Mouse (Mus musculus) C2C12 (cell line): ENCODE results near the gene Olfr262. TPM values are rescaled to one million over a fixed set of nuclear protein-coding genes. Genes with fewer than 3 reads are reported as not detected.
"Not testable (repeated sequence)": the region's sequence is repeated elsewhere in the genome, so short reads cannot be mapped to it uniquely, and the experiment has no call there.

Experiments used
- H3K27me3 ChIP-seq: one replicate; pipeline ENCODE4 v1.6.1; 2011; ENCODE audit not compliant: control insufficient read depth, insufficient read depth, insufficient read length
- H3K36me3 ChIP-seq: one replicate; pipeline ENCODE4 v1.6.1; 2011; ENCODE audit not compliant: control insufficient read depth, insufficient read depth
- H3K4me3 ChIP-seq: one replicate; pipeline ENCODE4 v1.5.1; 2011; ENCODE audit warnings: mild to moderate bottlenecking, control low read depth; ENCODE audit not compliant: poor library complexity, insufficient read depth, severe bottlenecking
- H3K79me2 ChIP-seq: one replicate; pipeline ENCODE4 v1.6.1; 2011; ENCODE audit not compliant: control insufficient read depth, insufficient read depth
- H3K79me3 ChIP-seq: one replicate; pipeline ENCODE4 v1.6.1; 2011; ENCODE audit warnings: low read depth, control low read depth
- H3ac ChIP-seq: one replicate; pipeline ENCODE3; 2011; ENCODE audit warnings: low read depth; ENCODE audit not compliant: control insufficient read depth, insufficient read length
- CEBPB ChIP-seq: IDR thresholded peaks from one replicate; pipeline ENCODE4 v1.6.1; 2011; ENCODE audit warnings: low read depth, mild to moderate bottlenecking, control low read depth, moderate library complexity
- CTCF ChIP-seq: IDR thresholded peaks from one replicate; pipeline ENCODE4 v1.5.1; 2011; ENCODE audit not compliant: control insufficient read depth, insufficient read depth, insufficient read length
- FOSL1 ChIP-seq: IDR thresholded peaks from one replicate; pipeline ENCODE4 v1.8.0; 2011; ENCODE audit warnings: mild to moderate bottlenecking, low read length; ENCODE audit not compliant: poor library complexity, insufficient read depth, severe bottlenecking
- MAX ChIP-seq: IDR thresholded peaks from one replicate; pipeline ENCODE4 v1.6.1; 2011; ENCODE audit warnings: mild to moderate bottlenecking, control low read depth
- MYOD1 ChIP-seq: IDR thresholded peaks from one replicate; pipeline ENCODE4 v1.6.1; 2011; ENCODE audit warnings: low read depth; ENCODE audit not compliant: control insufficient read depth, insufficient read length
- MYOG ChIP-seq: IDR thresholded peaks from one replicate; pipeline ENCODE4 v1.6.1; 2011; ENCODE audit not compliant: control insufficient read depth, insufficient read length; ENCODE audit errors: extremely low read depth
- USF1 ChIP-seq: IDR thresholded peaks from one replicate; pipeline ENCODE4 v1.6.1; 2011; ENCODE audit warnings: low read depth, mild to moderate bottlenecking, control low read depth, moderate library complexity
- long read RNA-seq, 2 experiments: library from polyadenylated mRNA; unstranded; transcript quantifications; one replicate each; pipeline ENCODE4 v2.0.0; 2019 to 2020
- polyA plus RNA-seq: library from polyadenylated mRNA; unstranded; fragments of >200 nt; fragmentation: generic; extraction: Trizol; gene quantifications from one replicate; pipeline ENCODE4 v1.2.1, GENCODE M21; 2012; ENCODE audit warnings: missing spikeins

Olfr262 gene
- polyA plus RNA-seq = not detected
- long read RNA-seq, experiment 1 = 0 reads
- long read RNA-seq, experiment 2 = 0 reads

GRCm38 (mm10) chr19:12241559-12241958, at the start of gene Olfr262:
Gene Olfr262, minus strand, starts transcription at chr19:12241659.
- Histone ChIP-seq H3K4me3 (no peak within 1 kb of the TSS), H3K79me3 (no peaks in the 10 kb centered on the region), H3K79me2 (no peaks in the 10 kb centered on the region), H3ac (no peak within 1 kb of the TSS), H3K36me3 (no peaks in the 10 kb centered on the region), H3K27me3 (no peaks in the 10 kb centered on the region)
- TF ChIP-seq MYOG = no peak
- no peak for TF ChIP-seq FOSL1
- no peak for TF ChIP-seq MAX
- TF ChIP-seq CEBPB = no peak
- TF ChIP-seq USF1 = no peak
- TF ChIP-seq CTCF = no peak
- no peak for TF ChIP-seq MYOD1

GRCm38 (mm10) chr19:12279554-12279953, 38.1 kb upstream of the Olfr262 start, which contains the start of gene Olfr1434:
Gene Olfr1434, plus strand, starts transcription at chr19:12279854.
- Histone ChIP-seq H3K79me2 (no peaks in the 10 kb centered on the region), H3K36me3 (no peaks in the 10 kb centered on the region), H3ac (no peak within 1 kb of the TSS), H3K4me3 (no peak within 1 kb of the TSS), H3K79me3 (no peaks in the 10 kb centered on the region), H3K27me3 (no peaks in the 10 kb centered on the region)
- TF ChIP-seq FOSL1 (no peak), CTCF (no peak), MAX (no peak), USF1 (no peak), MYOG (no peak), CEBPB (no peak), MYOD1 (no peak)

GRCm38 (mm10) chr19:12260732-12261131, 19.3 kb upstream of the Olfr262 start, which contains the start of gene Olfr235:
Gene Olfr235, plus strand, starts transcription at chr19:12261032.
- no peaks in the 10 kb centered on the region for H3K79me2 ChIP-seq
- TF ChIP-seq FOSL1 (no peak), USF1 (no peak), CEBPB (no peak)
- H3ac ChIP-seq = no peak within 1 kb of the TSS
- no peak within 1 kb of the TSS for H3K4me3 ChIP-seq
- H3K36me3 ChIP-seq = no peaks in the 10 kb centered on the region
- no peaks in the 10 kb centered on the region for H3K27me3 ChIP-seq
- no peaks in the 10 kb centered on the region for H3K79me3 ChIP-seq

- H3K27me3 ChIP-seq, H3K4me3 ChIP-seq, H3K36me3 ChIP-seq, H3K79me3 ChIP-seq, H3ac ChIP-seq, H3K79me2 ChIP-seq: not testable (repeated sequence)
Measured at GRCm38 (mm10) chr19:12232496-12232895, 9.0 kb downstream of the Olfr262 start, which contains the start of gene Olfr1432. Gene Olfr1432, minus strand, starts transcription at chr19:12232596.

- Histone ChIP-seq H3K36me3 (no peaks in the 10 kb centered on the region), H3ac (no peak within 1 kb of the TSS), H3K79me2 (no peaks in the 10 kb centered on the region), H3K4me3 (no peak within 1 kb of the TSS), H3K79me3 (no peaks in the 10 kb centered on the region), H3K27me3 (no peaks in the 10 kb centered on the region)
- TF ChIP-seq FOSL1 (no peak), USF1 (no peak), MYOG (no peak), MYOD1 (no peak), CTCF (no peak), MAX (no peak), CEBPB (no peak)
Measured at GRCm38 (mm10) chr19:12200334-12200733, 41.1 kb downstream of the Olfr262 start, which contains the start of gene Olfr1431. Gene Olfr1431, plus strand, starts transcription at chr19:12200634.

GRCm38 (mm10) chr19:12199076-12199475, 42.4 kb downstream of the Olfr262 start:
- H3K79me3 ChIP-seq, H3K79me2 ChIP-seq, H3K4me3 ChIP-seq, H3ac ChIP-seq, H3K27me3 ChIP-seq, H3K36me3 ChIP-seq: not testable (repeated sequence)

Other genes with a start within 250 kb of the Olfr262 start
- gene Olfr1423, start 200.3 kb downstream of the Olfr262 start, polyA plus RNA-seq = 0.01 TPM
- not detected for gene Olfr1424, start 179.0 kb downstream of the Olfr262 start, polyA plus RNA-seq
- not detected for gene Olfr1425, start 163.9 kb downstream of the Olfr262 start, polyA plus RNA-seq
- not detected for gene Olfr1426, start 149.6 kb downstream of the Olfr262 start, polyA plus RNA-seq
- gene Olfr1427, start 138.3 kb downstream of the Olfr262 start, polyA plus RNA-seq = not detected
- gene Olfr1428, start 125.8 kb downstream of the Olfr262 start, polyA plus RNA-seq = not detected
- gene Olfr76, start 118.5 kb downstream of the Olfr262 start, polyA plus RNA-seq = not detected
- gene Olfr1555-ps1, start 71.5 kb downstream of the Olfr262 start, polyA plus RNA-seq = not detected
- gene Olfr1431, start 41.0 kb downstream of the Olfr262 start, polyA plus RNA-seq = not detected
- not detected for gene Olfr1432, start 9.1 kb downstream of the Olfr262 start, polyA plus RNA-seq
- gene Olfr235, start 19.4 kb upstream of the Olfr262 start, polyA plus RNA-seq = not detected
- not detected for gene Olfr1434, start 38.2 kb upstream of the Olfr262 start, polyA plus RNA-seq
- not detected for gene Olfr1436, start 57.5 kb upstream of the Olfr262 start, polyA plus RNA-seq
- not detected for gene Olfr1437, start 83.4 kb upstream of the Olfr262 start, polyA plus RNA-seq
- not detected for gene Olfr1438-ps1, start 94.3 kb upstream of the Olfr262 start, polyA plus RNA-seq
- not detected for gene Olfr1440, start 145.6 kb upstream of the Olfr262 start, polyA plus RNA-seq
- not detected for gene Olfr1441, start 175.8 kb upstream of the Olfr262 start, polyA plus RNA-seq
- not detected for gene Pfpl, start 186.2 kb upstream of the Olfr262 start, polyA plus RNA-seq
- 0.01 TPM for gene Mpeg1, start 219.1 kb upstream of the Olfr262 start, polyA plus RNA-seq